Mouse (Mus musculus) liver, embryonic 14.5 days (tissue): ENCODE measurements around the gene Mtnr1a.

Experiments used
- CTCF ChIP-seq: IDR thresholded peaks from 2 replicates; pipeline ENCODE4 v1.5.1; 2016; ENCODE audit warnings: antibody characterized with exemption, low read depth, control low read depth
- EP300 ChIP-seq: IDR thresholded peaks from 2 replicates; pipeline ENCODE4 v1.6.1; 2016; ENCODE audit warnings: antibody characterized with exemption, low read depth

- TF ChIP-seq CTCF (no peak), EP300 (no peak)
Observed at GRCm38 (mm10) chr8:45110813-45111104, 41.8 kb downstream of the Mtnr1a start.
